Mouse (Mus musculus): ENCODE results near the gene Trpv2. TPM values are rescaled to one million over a fixed set of nuclear protein-coding genes. Genes with fewer than 3 reads are reported as not detected.

Trpv2 gene
- polyA plus RNA-seq, 1 experiment from 2014 or later, result 3.9 TPM

GRCm38 (mm10) chr11:62591026-62591425 is 16.7 kb downstream of the Trpv2 start:
- ATAC-seq (ENCODE audit: insufficient read depth) (no peak), DNase-seq (no peak)
- no peak overlapping the region for H3K4me3 ChIP-seq (ENCODE audit: low read depth, low read length)
- no peak overlapping the region for H3K4me2 ChIP-seq
- no peak for TF ChIP-seq CTCF (IDR thresholded peaks at IDR 0.05; ENCODE audit: low read depth)
- no peaks in the 10 kb centered on the region for H3K4me1 ChIP-seq (ENCODE audit: insufficient read depth)
- 85% methylated on average over 2 of the region's 2 CpGs for whole genome bisulfite sequencing
- no peaks in the 10 kb centered on the region for H3K36me3 ChIP-seq (ENCODE audit: insufficient read depth)
- H3K9ac ChIP-seq, result no peak overlapping the region
- H3K27me3 ChIP-seq (ENCODE audit: insufficient read depth, low read length), result no peaks in the 10 kb centered on the region
- no peaks in the 10 kb centered on the region for H3K9me3 ChIP-seq (ENCODE audit: low read depth, low read length)
- no peak overlapping the region for H3K27ac ChIP-seq (ENCODE audit: low read depth)

GRCm38 (mm10) chr11:62591904-62592575 is 17.8 kb downstream of the Trpv2 start:
- Histone ChIP-seq H3K4me2 (no peak overlapping the region), H3K4me1 (ENCODE audit: insufficient read depth) (no peaks in the 10 kb centered on the region), H3K27me3 (ENCODE audit: insufficient read depth, low read length) (no peaks in the 10 kb centered on the region), H3K4me3 (ENCODE audit: low read depth, low read length) (no peak overlapping the region), H3K27ac (ENCODE audit: low read depth) (no peak overlapping the region), H3K9me3 (ENCODE audit: low read depth, low read length) (no peaks in the 10 kb centered on the region), H3K36me3 (ENCODE audit: insufficient read depth) (no peaks in the 10 kb centered on the region), H3K9ac (no peak overlapping the region)
- ATAC-seq (ENCODE audit: insufficient read depth) (no peak), DNase-seq (peak; percentile 26)
- no peak for TF ChIP-seq CTCF (IDR thresholded peaks at IDR 0.05; ENCODE audit: low read depth)
- 46% methylated on average over 8 of the region's 8 CpGs for WGBS

GRCm38 (mm10) chr11:62598571-62598970 is 24.3 kb downstream of the Trpv2 start:
- DNase-seq, result peak; percentile 75
- TF ChIP-seq CTCF (IDR thresholded peaks at IDR 0.05; ENCODE audit: low read depth), result no peak
- 35% methylated on average over 4 of the region's 4 CpGs for WGBS
- Histone ChIP-seq H3K9me3 (ENCODE audit: low read depth, low read length) (no peaks in the 10 kb centered on the region), H3K9ac (no peak overlapping the region), H3K36me3 (ENCODE audit: insufficient read depth) (peaks cover 6% of the 10 kb centered on the region; the same call in 1 of the 2 replicates), H3K4me2 (no peak overlapping the region), H3K4me1 (ENCODE audit: insufficient read depth) (0 out of 2 replicates have a peak, but pooled peaks cover 7% of the 10 kb centered on the region), H3K27ac (ENCODE audit: low read depth) (0 out of 2 replicates have a peak overlapping the region, but pooled peaks have one; percentile 18), H3K4me3 (ENCODE audit: low read depth, low read length) (no peak overlapping the region), H3K27me3 (ENCODE audit: insufficient read depth, low read length) (no peaks in the 10 kb centered on the region)
- no peak for ATAC-seq (ENCODE audit: insufficient read depth)

- Histone ChIP-seq H3K27me3 (ENCODE audit: insufficient read depth, low read length) (no peaks in the 10 kb centered on the region), H3K4me1 (ENCODE audit: insufficient read depth) (peaks cover 17% of the 10 kb centered on the region), H3K9me3 (ENCODE audit: low read depth, low read length) (no peaks in the 10 kb centered on the region), H3K4me3 (ENCODE audit: low read depth, low read length) (peak overlapping the region; percentile 72), H3K27ac (ENCODE audit: low read depth) (peak overlapping the region; percentile 89), H3K9ac (peak overlapping the region; percentile 66), H3K36me3 (ENCODE audit: insufficient read depth) (peaks cover 40% of the 10 kb centered on the region), H3K4me2 (peak overlapping the region; percentile 82)
- 9% methylated on average over 17 of the region's 17 CpGs for WGBS
- TF ChIP-seq CTCF (IDR thresholded peaks at IDR 0.05; ENCODE audit: low read depth), result no peak
- ATAC-seq (ENCODE audit: insufficient read depth) (peak; percentile 2), DNase-seq (peak; percentile 57)
Observed at GRCm38 (mm10) chr11:62601732-62602618, 27.7 kb downstream of the Trpv2 start.

GRCm38 (mm10) chr11:62602619-62603311 is 28.5 kb downstream of the Trpv2 start:
- peak; percentile 44 for TF ChIP-seq CTCF (IDR thresholded peaks at IDR 0.05; ENCODE audit: low read depth)
- Histone ChIP-seq H3K9me3 (ENCODE audit: low read depth, low read length) (no peaks in the 10 kb centered on the region), H3K4me3 (ENCODE audit: low read depth, low read length) (peak overlapping the region; percentile 72), H3K4me2 (peak overlapping the region; percentile 82), H3K9ac (peak overlapping the region; percentile 84), H3K27ac (ENCODE audit: low read depth) (peak overlapping the region; percentile 89), H3K36me3 (ENCODE audit: insufficient read depth) (peaks cover 47% of the 10 kb centered on the region), H3K27me3 (ENCODE audit: insufficient read depth, low read length) (no peaks in the 10 kb centered on the region), H3K4me1 (ENCODE audit: insufficient read depth) (peaks cover 17% of the 10 kb centered on the region)
- peak; percentile 99 for DNase-seq
- ATAC-seq (ENCODE audit: insufficient read depth), result peak; percentile 94
- WGBS, result under 1% methylated on average over 58 of the region's 58 CpGs

- H3K27me3 ChIP-seq (ENCODE audit: insufficient read depth, low read length), result no peaks in the 10 kb centered on the region
- H3K36me3 ChIP-seq (ENCODE audit: insufficient read depth), result peaks cover 53% of the 10 kb centered on the region
- WGBS, result under 1% methylated on average over 13 of the region's 13 CpGs
- peak overlapping the region; percentile 72 for H3K4me3 ChIP-seq (ENCODE audit: low read depth, low read length)
- peaks cover 13% of the 10 kb centered on the region for H3K4me1 ChIP-seq (ENCODE audit: insufficient read depth)
- ATAC-seq (ENCODE audit: insufficient read depth), result peak; percentile 3; the same call in 1 of the 2 replicates
- peak; percentile 36 for TF ChIP-seq CTCF (IDR thresholded peaks at IDR 0.05; ENCODE audit: low read depth)
- peak overlapping the region; percentile 89 for H3K27ac ChIP-seq (ENCODE audit: low read depth)
- peak overlapping the region; percentile 82 for H3K4me2 ChIP-seq
- H3K9ac ChIP-seq, result peak overlapping the region; percentile 84
- peak; percentile 59 for DNase-seq
- no peaks in the 10 kb centered on the region for H3K9me3 ChIP-seq (ENCODE audit: low read depth, low read length)
Observed at GRCm38 (mm10) chr11:62603312-62604056, 29.2 kb downstream of the Trpv2 start.
